In the genomic region with DNA sequence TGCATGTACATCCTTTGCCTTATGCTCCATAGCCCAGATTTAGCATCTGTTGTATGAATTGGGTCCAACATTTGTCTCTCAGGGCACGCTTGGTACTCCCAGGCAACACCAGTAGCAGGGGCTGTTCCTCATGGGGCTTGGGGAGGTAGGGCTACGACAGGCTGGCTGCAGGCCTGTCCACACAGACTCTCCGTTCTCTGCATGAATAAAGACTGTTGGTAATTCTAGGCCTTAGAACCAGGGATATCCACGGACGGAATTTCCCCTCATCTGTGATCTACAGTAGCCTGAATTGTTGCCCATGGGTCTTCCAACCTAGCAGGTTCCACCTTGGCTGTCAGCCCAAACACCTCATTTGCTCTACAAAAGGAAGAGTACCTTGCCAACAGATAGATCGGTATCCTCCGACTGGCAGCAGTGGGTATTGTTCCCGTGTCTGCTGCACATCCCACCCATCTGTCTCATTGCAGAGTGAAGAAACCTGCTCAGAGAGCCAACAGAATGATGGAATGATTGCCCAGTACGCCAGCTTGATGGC, we compare ENCODE assay signal across 14 mouse cellular contexts. TPM values are rescaled to one million over a fixed set of nuclear protein-coding genes. Genes with fewer than 3 reads are reported as not detected.
DNase-seq lines count a peak whose midpoint lies in the region; ATAC-seq and TF ChIP-seq lines count a peak whose summit lies in the region.
"Had no signal": no experiment of that assay in that cellular context is flagged by ENCODE, and none has a peak within 500 bp of the region (broad histone marks: within the 10 kb centered on the region; RNA-seq: fewer than 3 reads in every experiment).

No protein-coding gene starts in this region.

- no peaks in the 10 kb centered on the region for H3K27me3 ChIP-seq in midbrain, postnatal 0 days (ENCODE audit: insufficient read depth, low read length)
- H3K27me3 ChIP-seq in midbrain, embryonic 14.5 days (ENCODE audit: control insufficient read depth, insufficient read depth, low read length): no peaks in the 10 kb centered on the region
- no peaks in the 10 kb centered on the region for H3K27me3 ChIP-seq in intestine, embryonic 15.5 days (replicated peaks)
- H3K27me3 ChIP-seq: heart, embryonic 15.5 days; limb, embryonic 13.5 days had no signal

- intact Hi-C loops in heart, postnatal 36 days (cut with DNase I): loop anchor here (5.0 kb wide), 1 partner anchor 103 kb away; no protein-coding TSS in a partner anchor

- peak; percentile 53 for DNase-seq in cerebellum, adult 11 months
- DNase-seq in midbrain, postnatal 0 days (ENCODE audit: low spot score): peak; percentile 82
- DNase-seq in midbrain, embryonic 14.5 days: no peak
- DNase-seq in layer of hippocampus, adult 2 months (ENCODE audit: low spot score in 2 of 2): peak; percentile 50 to 65
- no peak for DNase-seq in adrenal gland, postnatal 36 days
- no peak for DNase-seq in heart, postnatal 36 days
- DNase-seq: adrenal gland, postnatal 25 days had no signal

- WGBS in midbrain, postnatal 0 days: 83% methylated on average over 9 of the region's 9 CpGs
- WGBS in midbrain, embryonic 14.5 days: 88% methylated on average over 9 of the region's 9 CpGs
- 90% methylated on average over 9 of the region's 9 CpGs for WGBS in intestine, embryonic 15.5 days

- H3K27ac ChIP-seq in midbrain, postnatal 0 days (ENCODE audit: low read depth, low read length): no peak overlapping the region
- no peak overlapping the region for H3K27ac ChIP-seq in midbrain, embryonic 14.5 days (replicated peaks; ENCODE audit: low read depth, low read length)
- H3K27ac ChIP-seq in layer of hippocampus, adult 2 months: peak overlapping the region; percentile 71
- no peak overlapping the region for H3K27ac ChIP-seq in intestine, embryonic 15.5 days
- H3K27ac ChIP-seq: heart, embryonic 15.5 days; limb, embryonic 13.5 days; liver, embryonic 15.5 days; neural tube, embryonic 13.5 days had no signal

- no peaks in the 10 kb centered on the region for H3K36me3 ChIP-seq in midbrain, postnatal 0 days (ENCODE audit: insufficient read depth, low read length)
- H3K36me3 ChIP-seq in midbrain, embryonic 14.5 days (ENCODE audit: control insufficient read depth, insufficient read depth, low read length): no peaks in the 10 kb centered on the region
- H3K36me3 ChIP-seq in intestine, embryonic 15.5 days: no peaks in the 10 kb centered on the region
- H3K36me3 ChIP-seq: heart, embryonic 15.5 days; limb, embryonic 13.5 days; liver, embryonic 15.5 days; neural tube, embryonic 13.5 days had no signal

- no peaks in the 10 kb centered on the region for H3K4me1 ChIP-seq in midbrain, postnatal 0 days (ENCODE audit: insufficient read depth, low read length)
- H3K4me1 ChIP-seq in midbrain, embryonic 14.5 days (ENCODE audit: control insufficient read depth, insufficient read depth, low read length): 0 out of 2 replicates have a peak, but pooled peaks cover 1% of the 10 kb centered on the region
- H3K4me1 ChIP-seq in intestine, embryonic 15.5 days (replicated peaks): 0 out of 2 replicates have a peak, but pooled peaks cover 6% of the 10 kb centered on the region
- H3K4me1 ChIP-seq: liver, embryonic 15.5 days had no signal

- H3K9me3 ChIP-seq in midbrain, postnatal 0 days (ENCODE audit: low read length): no peaks in the 10 kb centered on the region
- H3K9me3 ChIP-seq in midbrain, embryonic 14.5 days (ENCODE audit: control insufficient read depth, low read length): no peaks in the 10 kb centered on the region
- H3K9me3 ChIP-seq in intestine, embryonic 15.5 days: no peaks in the 10 kb centered on the region
- H3K9me3 ChIP-seq: heart, embryonic 15.5 days; limb, embryonic 13.5 days; liver, embryonic 15.5 days; megakaryocyte, embryonic 14.5 days; neural tube, embryonic 13.5 days had no signal

- ATAC-seq in cerebellum, adult (ENCODE audit: insufficient number of reproducible peaks, low FRiP score, low TSS enrichment): no peak
- no peak for ATAC-seq in midbrain, postnatal 0 days (ENCODE audit: low FRiP score)
- no peak for ATAC-seq in midbrain, embryonic 14.5 days (ENCODE audit: low FRiP score, low TSS enrichment)
- no peak for ATAC-seq in intestine, embryonic 15.5 days

- TF ChIP-seq CTCF in midbrain, postnatal 0 days (IDR thresholded peaks at IDR 0.05): no peak
- peak; percentile 49 for TF ChIP-seq CTCF in layer of hippocampus, adult 2 months (conservative IDR thresholded peaks at IDR 0.05)

- H3K4me2 ChIP-seq in midbrain, postnatal 0 days (ENCODE audit: low read depth, low read length, poor library complexity, severe bottlenecking): no peak overlapping the region
- H3K4me2 ChIP-seq in midbrain, embryonic 14.5 days (ENCODE audit: low read length): no peak overlapping the region
- H3K4me2 ChIP-seq in intestine, embryonic 15.5 days (replicated peaks): no peak overlapping the region
- H3K4me2 ChIP-seq: heart, embryonic 15.5 days; limb, embryonic 13.5 days; liver, embryonic 15.5 days; neural tube, embryonic 13.5 days had no signal

- no peak overlapping the region for H3K9ac ChIP-seq in midbrain, postnatal 0 days (replicated peaks; ENCODE audit: low read length, poor library complexity, severe bottlenecking)
- no peak overlapping the region for H3K9ac ChIP-seq in midbrain, embryonic 14.5 days (replicated peaks; ENCODE audit: low read length)
- H3K9ac ChIP-seq in intestine, embryonic 15.5 days: no peak overlapping the region
- H3K9ac ChIP-seq: heart, embryonic 15.5 days; limb, embryonic 13.5 days; liver, embryonic 15.5 days; neural tube, embryonic 13.5 days had no signal

- H3K4me3 ChIP-seq in midbrain, postnatal 0 days (ENCODE audit: low read depth, low read length): no peak overlapping the region
- no peak overlapping the region for H3K4me3 ChIP-seq in midbrain, embryonic 14.5 days (replicated peaks; ENCODE audit: low read depth, low read length)
- no peak overlapping the region for H3K4me3 ChIP-seq in layer of hippocampus, adult 2 months
- no peak overlapping the region for H3K4me3 ChIP-seq in intestine, embryonic 15.5 days (replicated peaks)
- H3K4me3 ChIP-seq: heart, embryonic 15.5 days; limb, embryonic 13.5 days; liver, embryonic 15.5 days; megakaryocyte, embryonic 14.5 days; neural tube, embryonic 13.5 days had no signal

RNA-seq across cellular contexts. Expression of gene Ezr, which starts 7.1 kb away (rescaled TPM):
- 19.5 and 33.8 TPM in 2 replicates for total RNA-seq in midbrain, postnatal 0 days (2014; rRNA removed)
- polyA plus RNA-seq in midbrain, postnatal 0 days (2015; fragmentation: Nextera tagmentation; extraction: Ambion mirVana): 27.3 and 28.5 TPM in 2 replicates
- polyA plus RNA-seq in midbrain, embryonic 14.5 days (2014; fragmentation: Nextera tagmentation; extraction: Ambion mirVana): 20.8 and 27.8 TPM in 2 replicates
- 10 to 100 TPM; 48.0 to 51.1 TPM for total RNA-seq in layer of hippocampus, adult 2 months (2021)
- 10 to 100 TPM; 21.9 to 27.4 TPM for total RNA-seq in adrenal gland, postnatal 36 days (2021)
- 232 and 235 TPM in 2 replicates for polyA plus RNA-seq in intestine, embryonic 15.5 days (2015; fragmentation: Nextera tagmentation; extraction: Ambion mirVana)
- 10 to 100 TPM; 35.0 to 43.3 TPM for total RNA-seq in heart, postnatal 36 days (2021)

Comparison
In these comparisons a context has a peak if more than half of its experiments do, and no peak if none do; other contexts are left out.
1. DNase-seq: peak in cerebellum, adult 11 months (single experiment), midbrain, postnatal 0 days (single experiment) and layer of hippocampus, adult 2 months (2 of 2); none in midbrain, embryonic 14.5 days (single experiment), adrenal gland, postnatal 36 days (0 of 2) and heart, postnatal 36 days (0 of 2).